Mouse (Mus musculus): ENCODE results near the gene Lpp. TPM values are rescaled to one million over a fixed set of nuclear protein-coding genes. Genes with fewer than 3 reads are reported as not detected.
A peak's percentile ranks its signal among the peaks of the same experiment; 100 is the strongest.

Lpp gene
- polyA plus RNA-seq, 1 experiment from 2014 or later = 23.0 TPM

DNA sequence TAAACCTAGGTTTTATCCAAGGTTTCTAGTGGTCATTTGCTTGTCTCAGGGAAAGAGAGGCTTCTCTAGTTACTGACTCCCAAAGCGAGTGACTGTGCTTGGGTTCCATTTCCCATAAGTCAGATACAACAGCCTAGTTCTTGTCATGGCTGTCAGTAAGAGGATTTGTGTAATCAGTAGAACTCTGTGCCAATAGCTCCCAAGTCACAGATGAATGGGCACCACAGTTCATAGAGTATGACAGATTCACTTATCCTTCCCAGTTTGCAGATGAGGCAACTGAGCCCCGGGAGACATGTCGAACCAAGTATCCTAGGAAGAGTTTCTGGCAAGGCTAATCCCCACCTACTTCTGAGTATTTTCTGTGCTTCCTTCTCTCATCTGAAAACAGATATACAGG lies 556.0 kb downstream of the Lpp start:
- DNase-seq (ENCODE audit: low spot score) = no peak
- Histone ChIP-seq H3K27ac (replicated peaks) (no peak overlapping the region), H3K4me3 (no peak overlapping the region), H3K9me3 (replicated peaks) (no peaks in the 10 kb centered on the region), H3K36me3 (no peaks in the 10 kb centered on the region), H3K4me1 (no peaks in the 10 kb centered on the region), H3K27me3 (ENCODE audit: low read depth, poor library complexity, severe bottlenecking) (no peaks in the 10 kb centered on the region)
- WGBS = 94% methylated on average over 3 of the region's 3 CpGs

DNA sequence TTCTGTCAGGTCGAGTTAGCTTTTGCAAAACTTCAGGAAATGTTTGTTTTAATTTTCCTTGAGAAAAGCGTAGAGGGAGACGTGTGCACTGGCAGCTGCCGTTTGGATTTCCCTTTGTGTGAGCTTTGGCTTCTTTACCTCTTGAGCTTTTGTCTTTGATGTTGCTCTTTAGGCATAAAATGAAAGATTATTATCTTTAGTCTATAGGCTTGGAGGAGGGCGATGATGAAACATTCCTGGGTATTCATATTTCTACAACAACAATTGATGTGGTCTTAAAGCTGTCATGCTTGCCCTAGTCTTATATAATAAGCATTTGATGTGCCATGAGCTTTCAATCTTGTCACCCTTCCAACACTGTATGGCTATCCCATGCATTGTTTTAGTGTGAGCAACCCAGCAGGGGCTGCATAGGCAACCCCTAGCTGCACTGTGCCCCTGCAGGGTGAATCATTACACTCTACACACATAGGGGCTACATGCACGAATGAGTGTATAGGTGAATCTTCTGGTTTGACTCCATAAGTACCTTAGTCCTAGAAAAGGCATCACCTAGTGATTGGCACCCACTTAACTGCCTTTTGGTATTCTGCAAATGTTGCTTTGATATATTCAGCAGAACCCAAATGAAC lies 556.9 kb downstream of the Lpp start:
- Histone ChIP-seq H3K27ac (replicated peaks) (no peak overlapping the region), H3K4me1 (no peaks in the 10 kb centered on the region), H3K27me3 (ENCODE audit: low read depth, poor library complexity, severe bottlenecking) (no peaks in the 10 kb centered on the region), H3K4me3 (no peak overlapping the region), H3K9me3 (replicated peaks) (no peaks in the 10 kb centered on the region), H3K36me3 (no peaks in the 10 kb centered on the region)
- 70% methylated on average over 6 of the region's 6 CpGs for WGBS
- DNase-seq (ENCODE audit: low spot score) = no peak

DNA sequence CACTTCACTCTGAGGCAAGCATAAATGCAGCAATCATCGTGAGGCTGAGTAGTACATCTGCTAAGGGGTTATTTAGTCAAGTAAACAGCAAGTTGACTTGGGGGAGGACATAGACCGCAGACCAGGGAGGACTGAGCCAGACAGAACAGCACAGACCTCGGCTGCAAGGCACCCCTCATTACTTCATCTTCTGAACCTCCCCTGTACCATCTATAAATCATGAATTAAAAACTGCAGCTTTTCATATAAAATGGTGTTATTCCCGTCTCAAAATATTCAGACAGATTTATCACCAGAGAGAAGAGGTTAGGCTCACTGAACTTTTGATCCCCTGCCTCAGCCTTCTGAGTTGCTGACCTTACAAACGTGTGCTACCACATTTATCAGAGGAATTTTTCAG lies 558.6 kb downstream of the Lpp start:
- no peak overlapping the region for H3K27ac ChIP-seq (replicated peaks)
- no peaks in the 10 kb centered on the region for H3K36me3 ChIP-seq
- no peak overlapping the region for H3K4me3 ChIP-seq
- H3K27me3 ChIP-seq (ENCODE audit: low read depth, poor library complexity, severe bottlenecking) = no peaks in the 10 kb centered on the region
- no peak for DNase-seq (ENCODE audit: low spot score)
- WGBS = 80% methylated on average over 5 of the region's 5 CpGs
- H3K4me1 ChIP-seq = no peaks in the 10 kb centered on the region
- 0 out of 2 replicates have a peak, but pooled peaks cover 4% of the 10 kb centered on the region for H3K9me3 ChIP-seq (replicated peaks)

DNA sequence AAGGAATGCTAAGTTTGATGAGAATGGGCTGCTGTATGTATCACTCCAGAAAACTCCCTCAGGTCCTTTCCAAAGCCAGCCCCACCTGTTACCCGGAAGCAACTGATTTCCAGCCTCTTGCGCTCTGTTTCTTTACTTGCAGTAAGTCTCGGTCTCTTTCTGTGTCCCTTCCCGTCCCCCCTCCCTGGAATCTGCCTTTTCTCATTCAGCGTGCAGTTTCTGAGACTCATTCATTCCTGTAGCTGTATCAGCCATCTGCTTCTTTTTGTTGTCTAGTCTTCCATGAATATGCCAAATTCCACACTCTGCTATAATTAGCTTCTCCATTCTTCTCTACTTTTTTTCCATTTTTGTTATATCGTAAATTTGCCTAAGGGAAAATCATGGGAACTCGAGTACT lies 561.7 kb downstream of the Lpp start:
- Histone ChIP-seq H3K36me3 (no peaks in the 10 kb centered on the region), H3K4me3 (no peak overlapping the region), H3K4me1 (no peaks in the 10 kb centered on the region), H3K27ac (replicated peaks) (no peak overlapping the region), H3K27me3 (ENCODE audit: low read depth, poor library complexity, severe bottlenecking) (no peaks in the 10 kb centered on the region), H3K9me3 (replicated peaks) (0 out of 2 replicates have a peak, but pooled peaks cover 7% of the 10 kb centered on the region)
- DNase-seq (ENCODE audit: low spot score) = no peak
- 91% methylated on average over 7 of the region's 7 CpGs for WGBS

DNA sequence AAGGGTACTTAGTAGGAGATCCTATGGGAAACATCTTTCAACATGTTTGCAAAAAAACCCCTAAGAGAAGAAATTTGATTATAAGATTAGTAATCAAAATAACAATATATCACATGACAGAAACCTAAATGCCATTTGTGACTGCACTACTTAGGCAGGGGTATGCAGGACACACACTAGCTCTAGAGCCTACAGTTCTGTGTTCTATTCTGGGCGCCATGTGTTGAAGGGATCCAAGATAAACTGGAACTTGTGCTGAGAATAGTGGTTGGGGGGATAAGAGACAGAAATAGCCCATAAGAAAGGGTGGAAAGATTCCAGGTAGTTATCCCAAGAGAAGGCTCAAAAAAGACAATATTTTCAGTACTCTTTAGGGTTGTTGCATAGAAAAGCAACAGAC lies 565.4 kb downstream of the Lpp start:
- H3K4me1 ChIP-seq = 0 out of 2 replicates have a peak, but pooled peaks cover 4% of the 10 kb centered on the region
- WGBS = 91% methylated on average over 1 of the region's 1 CpGs
- DNase-seq (ENCODE audit: low spot score) = no peak
- H3K36me3 ChIP-seq = no peaks in the 10 kb centered on the region
- no peak overlapping the region for H3K4me3 ChIP-seq
- H3K27ac ChIP-seq (replicated peaks) = no peak overlapping the region
- H3K9me3 ChIP-seq (replicated peaks) = 0 out of 2 replicates have a peak, but pooled peaks cover 7% of the 10 kb centered on the region
- no peaks in the 10 kb centered on the region for H3K27me3 ChIP-seq (ENCODE audit: low read depth, poor library complexity, severe bottlenecking)

DNA sequence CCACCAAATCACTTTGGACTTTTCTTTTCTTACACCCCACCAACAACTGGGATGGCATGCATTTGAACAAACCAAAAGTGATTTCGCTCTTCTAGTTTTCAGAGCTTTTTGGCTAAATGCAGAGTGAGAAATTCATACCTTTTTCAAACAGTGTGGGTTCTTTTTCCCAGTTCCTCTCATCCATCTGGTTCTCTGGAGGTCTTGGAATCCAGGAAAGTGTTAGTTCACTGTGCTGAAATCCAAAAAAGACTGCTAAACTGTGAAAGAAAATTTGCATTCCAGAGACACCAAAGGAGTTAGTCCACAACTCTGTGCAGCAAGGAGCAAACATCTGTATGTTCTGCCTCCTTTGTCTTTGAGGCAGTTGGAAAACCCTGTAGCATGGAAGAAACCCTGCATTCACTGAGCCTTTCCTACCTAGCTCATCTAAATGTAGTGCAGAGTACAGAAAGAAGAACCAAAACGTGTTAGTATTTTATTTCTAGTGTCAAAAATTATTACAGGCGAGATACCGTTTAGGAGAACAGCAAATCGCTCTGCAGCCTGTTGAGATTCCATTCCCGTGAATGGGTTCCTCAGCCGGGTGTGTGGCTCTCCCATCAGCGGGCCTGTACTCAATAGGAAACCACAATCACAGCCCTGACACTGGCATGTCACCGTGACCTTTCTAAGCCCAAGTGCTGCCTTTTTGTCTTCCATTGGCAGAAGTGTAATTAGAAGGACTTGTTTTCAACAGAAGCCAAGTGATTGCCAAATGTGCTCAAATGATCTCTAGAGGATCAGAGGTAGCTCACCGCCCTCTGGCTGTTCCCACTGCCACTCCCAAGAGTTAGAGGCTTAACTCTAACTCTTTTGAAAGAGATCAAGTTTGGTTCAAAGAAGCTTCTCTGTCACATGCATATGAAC lies 567.8 kb downstream of the Lpp start:
- Histone ChIP-seq H3K36me3 (no peaks in the 10 kb centered on the region), H3K27me3 (ENCODE audit: low read depth, poor library complexity, severe bottlenecking) (no peaks in the 10 kb centered on the region), H3K4me1 (0 out of 2 replicates have a peak, but pooled peaks cover 4% of the 10 kb centered on the region), H3K4me3 (no peak overlapping the region), H3K27ac (replicated peaks) (no peak overlapping the region), H3K9me3 (replicated peaks) (0 out of 2 replicates have a peak, but pooled peaks cover 7% of the 10 kb centered on the region)
- no peak for DNase-seq (ENCODE audit: low spot score)
- 77% methylated on average over 10 of the region's 10 CpGs for WGBS

DNA sequence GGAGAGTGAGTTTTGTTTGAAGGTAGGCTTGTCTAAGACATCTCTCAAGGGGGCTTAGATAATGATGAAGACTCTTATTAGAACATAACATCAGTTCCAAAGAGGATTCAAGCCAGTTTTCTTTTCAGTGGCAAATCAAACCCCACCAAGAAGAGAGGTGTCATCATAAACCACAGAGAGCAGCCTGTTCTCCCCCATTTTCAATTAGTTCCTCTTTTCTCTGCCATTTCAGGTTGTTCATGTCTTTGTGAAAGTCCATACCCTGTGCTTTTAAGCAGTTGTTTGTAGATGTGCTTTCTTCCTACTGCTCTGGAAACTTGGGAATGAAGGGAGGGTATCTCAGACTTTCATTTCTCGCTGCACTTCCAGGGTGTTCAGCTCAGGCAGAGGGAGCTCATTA lies 571.0 kb downstream of the Lpp start:
- Histone ChIP-seq H3K27ac (replicated peaks) (no peak overlapping the region), H3K36me3 (no peaks in the 10 kb centered on the region), H3K4me3 (no peak overlapping the region), H3K27me3 (ENCODE audit: low read depth, poor library complexity, severe bottlenecking) (no peaks in the 10 kb centered on the region), H3K4me1 (0 out of 2 replicates have a peak, but pooled peaks cover 4% of the 10 kb centered on the region), H3K9me3 (replicated peaks) (no peaks in the 10 kb centered on the region)
- DNase-seq (ENCODE audit: low spot score) = no peak
- WGBS = 90% methylated on average over 1 of the region's 1 CpGs

DNA sequence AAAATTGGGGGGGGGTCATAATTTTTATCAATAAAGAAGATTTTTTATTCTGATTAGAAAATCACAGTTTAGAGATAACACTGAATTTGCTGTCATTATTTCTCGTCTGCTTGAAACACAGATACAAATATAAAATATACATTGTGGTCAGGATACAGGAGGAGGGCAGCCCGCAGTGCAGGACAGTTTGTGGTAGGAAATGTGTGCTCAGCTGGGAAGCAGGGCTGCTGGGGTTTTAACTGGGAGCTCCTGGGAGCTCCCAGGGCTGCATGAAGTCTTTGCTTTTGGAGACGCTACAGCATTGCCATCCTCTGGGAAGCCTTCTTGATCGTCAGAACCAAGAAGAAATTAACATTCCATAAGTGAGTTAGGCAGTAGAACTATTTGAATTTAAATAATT lies 571.8 kb downstream of the Lpp start:
- no peak overlapping the region for H3K4me3 ChIP-seq
- DNase-seq (ENCODE audit: low spot score) = no peak

DNA sequence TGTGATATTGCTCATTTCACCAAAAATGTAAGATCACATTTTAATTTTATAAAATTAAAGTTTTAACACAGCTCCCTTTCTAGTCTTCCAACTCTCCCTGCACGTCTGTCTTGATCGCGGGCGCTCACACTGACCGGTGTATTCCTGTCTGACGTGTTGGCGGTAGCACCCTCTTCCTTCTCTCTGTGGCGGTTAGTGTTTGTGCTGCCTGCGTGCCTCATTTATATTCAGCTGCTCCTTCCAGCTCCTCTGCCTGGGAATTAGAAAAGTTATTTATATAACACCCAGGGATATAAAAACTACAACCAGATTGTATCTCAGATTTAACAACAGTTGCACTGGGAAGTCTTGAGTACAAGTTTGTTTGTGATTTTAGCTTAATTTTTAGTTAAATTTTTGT lies 573.2 kb downstream of the Lpp start:
- Histone ChIP-seq H3K27me3 (ENCODE audit: low read depth, poor library complexity, severe bottlenecking) (no peaks in the 10 kb centered on the region), H3K4me1 (0 out of 2 replicates have a peak, but pooled peaks cover 2% of the 10 kb centered on the region), H3K27ac (replicated peaks) (no peak overlapping the region), H3K9me3 (replicated peaks) (no peaks in the 10 kb centered on the region), H3K4me3 (no peak overlapping the region), H3K36me3 (no peaks in the 10 kb centered on the region)
- DNase-seq (ENCODE audit: low spot score) = no peak
- WGBS = 93% methylated on average over 9 of the region's 9 CpGs

More for the DNA sequence above, 571.8 kb downstream of the Lpp start:
- 0 out of 2 replicates have a peak, but pooled peaks cover 4% of the 10 kb centered on the region for H3K4me1 ChIP-seq
- no peaks in the 10 kb centered on the region for H3K9me3 ChIP-seq (replicated peaks)
- no peaks in the 10 kb centered on the region for H3K27me3 ChIP-seq (ENCODE audit: low read depth, poor library complexity, severe bottlenecking)
- H3K27ac ChIP-seq (replicated peaks) = no peak overlapping the region
- H3K36me3 ChIP-seq = no peaks in the 10 kb centered on the region
- 88% methylated on average over 4 of the region's 4 CpGs for WGBS

DNA sequence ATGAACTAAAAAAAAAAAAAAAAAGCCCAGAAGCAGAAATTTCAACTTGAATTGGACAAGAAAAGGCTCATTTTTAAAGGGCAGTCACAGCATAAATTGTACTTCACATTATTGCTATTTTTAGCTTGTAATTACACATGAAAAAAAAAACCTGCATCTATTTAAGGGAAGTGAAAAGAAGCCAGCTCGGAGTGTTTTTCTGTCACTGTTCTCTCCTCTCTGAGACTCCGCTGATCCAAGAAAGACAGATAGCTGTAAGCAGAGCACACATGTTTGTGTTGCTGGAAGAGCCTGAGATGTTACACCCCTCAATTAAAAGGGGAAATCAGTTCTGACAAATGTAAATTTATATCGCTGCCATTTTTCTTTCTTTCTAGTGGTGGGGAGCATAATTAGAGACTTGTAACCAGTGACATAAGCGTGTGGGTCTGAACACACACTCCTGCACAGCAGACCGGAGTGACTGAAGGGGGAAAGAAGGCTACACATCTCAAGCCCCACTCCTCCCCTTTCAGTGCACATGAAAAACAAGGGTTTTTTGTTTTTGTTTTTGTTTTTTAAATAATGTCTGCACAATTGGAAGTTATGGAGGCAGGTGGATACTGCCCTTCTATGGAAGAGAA lies 579.8 kb downstream of the Lpp start:
- no peaks in the 10 kb centered on the region for H3K9me3 ChIP-seq (replicated peaks)
- 93% methylated on average over 5 of the region's 5 CpGs for WGBS
- H3K4me1 ChIP-seq = peaks cover 3% of the 10 kb centered on the region; the same call in 1 of the 2 replicates
- H3K4me3 ChIP-seq = no peak overlapping the region
- no peaks in the 10 kb centered on the region for H3K36me3 ChIP-seq
- DNase-seq (ENCODE audit: low spot score) = no peak
- no peaks in the 10 kb centered on the region for H3K27me3 ChIP-seq (ENCODE audit: low read depth, poor library complexity, severe bottlenecking)
- no peak overlapping the region for H3K27ac ChIP-seq (replicated peaks)

DNA sequence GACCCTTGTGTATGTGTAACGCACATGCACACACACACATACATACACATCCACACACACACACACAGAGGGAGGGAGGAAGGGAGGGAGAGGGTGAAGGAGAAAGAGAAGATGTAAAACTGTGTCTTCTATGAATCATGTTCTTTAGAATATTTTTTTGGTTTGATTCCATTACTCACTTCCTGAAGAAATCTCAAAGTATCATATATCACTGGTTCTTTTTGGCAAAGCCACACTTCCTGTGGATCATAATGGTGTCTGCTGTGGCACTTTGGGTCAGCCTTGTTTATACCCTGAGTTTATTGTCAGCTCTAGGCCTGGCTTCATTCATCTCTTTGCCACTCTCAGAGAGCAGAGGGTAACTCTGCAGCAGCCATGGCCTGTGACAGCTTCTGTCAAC lies 584.5 kb downstream of the Lpp start:
- no peaks in the 10 kb centered on the region for H3K9me3 ChIP-seq (replicated peaks)
- H3K27me3 ChIP-seq (ENCODE audit: low read depth, poor library complexity, severe bottlenecking) = no peaks in the 10 kb centered on the region
- H3K4me3 ChIP-seq = no peak overlapping the region
- H3K27ac ChIP-seq (replicated peaks) = 0 out of 2 replicates have a peak overlapping the region, but pooled peaks have one; percentile 23
- peaks cover 15% of the 10 kb centered on the region for H3K4me1 ChIP-seq
- H3K36me3 ChIP-seq = no peaks in the 10 kb centered on the region
- DNase-seq (ENCODE audit: low spot score) = no peak
- 82% methylated on average over 1 of the region's 1 CpGs for WGBS

DNA sequence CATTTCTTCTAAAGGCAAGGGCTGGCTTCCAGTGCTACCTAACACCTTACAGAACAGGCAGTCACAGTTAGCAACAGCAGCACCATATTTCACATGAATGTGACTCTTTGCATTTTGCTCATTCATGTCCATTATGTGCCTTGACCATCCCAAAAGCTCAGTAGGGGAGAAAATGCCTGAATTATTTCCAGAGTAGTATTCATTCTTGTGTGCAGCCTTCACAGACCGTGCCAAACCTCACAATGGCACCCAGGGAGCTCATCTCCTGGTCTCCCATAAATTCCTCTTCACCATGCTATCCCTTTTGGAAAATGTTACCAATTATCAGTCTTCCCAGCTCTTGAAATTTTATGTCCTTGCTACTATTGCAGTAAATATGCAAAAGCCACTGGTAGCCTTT lies 584.9 kb downstream of the Lpp start:
- no peaks in the 10 kb centered on the region for H3K9me3 ChIP-seq (replicated peaks)
- H3K27ac ChIP-seq (replicated peaks) = 0 out of 2 replicates have a peak overlapping the region, but pooled peaks have one; percentile 23
- H3K36me3 ChIP-seq = no peaks in the 10 kb centered on the region
- H3K27me3 ChIP-seq (ENCODE audit: low read depth, poor library complexity, severe bottlenecking) = no peaks in the 10 kb centered on the region
- 65% methylated on average over 1 of the region's 1 CpGs for WGBS
- H3K4me3 ChIP-seq = no peak overlapping the region
- no peak for DNase-seq (ENCODE audit: low spot score)
- peaks cover 15% of the 10 kb centered on the region for H3K4me1 ChIP-seq
